Mouse (Mus musculus): ENCODE results near the gene Glra3.

Glra3 gene

DNA sequence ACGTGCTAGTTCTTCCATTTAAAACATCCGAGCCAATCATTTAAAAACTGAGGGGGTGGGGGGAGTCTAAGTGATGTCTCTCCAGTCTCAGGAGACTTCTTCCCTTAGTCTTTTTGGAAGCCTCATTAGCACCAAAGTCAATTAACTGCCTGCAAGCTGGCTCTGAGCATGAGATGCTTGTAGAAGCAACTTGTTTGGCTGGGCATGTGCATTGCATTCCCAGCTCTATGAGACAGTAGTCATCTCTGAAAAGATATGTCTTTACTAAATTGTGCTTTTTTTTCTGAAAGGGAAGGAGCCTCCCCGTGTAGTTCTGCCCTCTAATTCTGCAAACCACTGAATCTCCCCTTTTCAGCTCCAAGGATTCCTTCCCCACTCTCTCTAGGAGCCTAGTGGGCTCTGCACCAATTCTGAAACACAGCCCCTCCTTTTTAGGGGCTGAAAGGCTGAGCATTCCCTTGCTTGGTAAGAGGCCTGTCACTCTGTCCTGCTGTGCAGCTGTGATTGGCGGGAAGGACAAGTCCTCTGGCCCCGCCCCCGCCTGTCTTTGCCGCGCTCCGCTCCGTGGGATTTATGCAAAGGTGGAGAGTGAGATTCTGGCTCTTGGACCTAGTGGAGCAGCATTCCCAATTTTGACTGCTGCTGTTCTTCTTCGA, at the start of gene Glra3:
Gene Glra3 (plus strand): TSS at position 591 of the 656 bp plus-strand sequence.
- no peak for DNase-seq (ENCODE audit: low read depth, low spot score)

DNA sequence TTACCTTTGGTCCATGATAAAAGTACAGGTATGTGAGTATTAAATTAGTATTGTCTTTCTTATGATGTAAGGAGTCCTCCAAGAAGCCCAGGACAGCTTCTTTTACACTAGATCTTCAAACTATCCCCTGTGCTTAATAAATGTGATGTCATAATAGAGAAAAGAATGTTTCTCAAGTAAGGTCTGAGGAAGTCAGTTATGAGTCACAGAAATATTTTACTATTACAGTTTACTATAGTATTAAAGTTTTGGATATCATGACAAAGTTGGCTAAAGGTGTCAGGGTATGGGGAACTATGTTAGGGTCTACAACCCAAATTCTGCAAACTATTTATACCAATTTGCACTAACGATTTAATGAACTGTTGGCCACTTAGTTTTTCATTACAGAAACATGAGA, 33.4 kb upstream of the Glra3 start, which contains the start of gene Adam29:
Gene Adam29 (minus strand): TSS at position 101 of the 400 bp plus-strand sequence.
- no peak for DNase-seq (ENCODE audit: low read depth, low spot score)

DNA sequence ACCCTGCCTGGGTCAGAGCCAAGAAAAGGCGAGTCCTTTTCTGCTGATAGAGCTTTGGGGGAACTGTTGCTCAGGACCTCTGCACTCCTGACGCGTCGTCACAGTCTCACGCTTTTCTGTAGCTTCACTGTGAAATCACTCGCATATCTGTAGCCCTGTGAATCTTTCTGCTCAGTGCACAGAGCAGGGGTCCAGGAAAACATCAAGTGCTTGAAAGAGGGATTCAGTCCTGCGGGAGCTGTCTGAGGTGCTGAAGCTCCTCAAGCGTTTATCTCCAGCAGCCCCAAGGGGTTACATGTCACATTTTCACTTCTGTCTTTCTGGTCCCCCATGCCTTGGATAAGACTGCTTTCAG, 243 bp downstream of the Glra3 start:
- DNase-seq (ENCODE audit: low read depth, low spot score): no peak

DNA sequence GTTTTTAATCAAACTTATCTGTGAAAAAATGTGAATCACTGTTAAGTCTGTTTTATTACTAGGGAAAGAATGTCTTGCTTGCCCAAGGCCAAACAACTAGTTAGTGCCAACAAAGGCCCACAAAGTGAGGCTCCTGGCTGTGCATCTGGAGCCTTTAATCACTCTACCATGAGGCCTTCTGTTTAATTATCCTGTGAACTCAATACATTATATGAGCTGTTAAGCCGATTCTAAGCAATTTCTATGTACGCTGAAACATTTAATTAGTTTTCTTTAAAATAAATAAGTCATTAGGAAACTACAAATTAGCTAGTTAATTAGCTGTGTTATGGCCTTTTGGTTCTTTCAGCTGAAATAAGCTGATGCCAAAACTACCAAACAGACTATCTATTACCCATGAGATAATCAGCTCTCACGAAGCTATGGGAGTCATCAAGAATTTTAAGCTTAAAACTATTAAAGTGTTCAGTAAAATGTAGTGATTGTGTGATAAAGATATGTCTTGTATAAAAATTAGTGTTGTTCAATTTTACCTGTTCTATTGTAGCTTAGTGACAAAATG, 24.6 kb downstream of the Glra3 start:
- no peak for DNase-seq (ENCODE audit: low read depth, low spot score)

DNA sequence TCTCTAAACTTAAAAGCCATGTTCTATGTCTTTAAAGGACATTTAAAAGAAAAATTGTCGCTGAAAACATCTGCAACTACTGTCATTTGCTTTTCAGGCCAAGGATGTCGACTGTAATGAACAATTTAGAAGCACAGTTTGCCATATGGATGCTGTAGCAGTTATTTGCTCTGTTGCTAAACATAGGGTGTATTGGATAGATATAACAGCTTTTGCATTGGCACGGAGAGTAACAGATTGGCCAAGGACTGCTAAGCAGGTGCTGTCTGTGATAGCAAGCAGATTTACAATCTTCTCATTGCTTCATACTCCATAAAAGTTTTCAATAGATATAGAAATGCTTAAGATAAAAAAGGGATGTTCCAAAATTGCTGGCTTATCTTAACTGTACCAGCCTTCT, 57.6 kb downstream of the Glra3 start:
- DNase-seq (ENCODE audit: low read depth, low spot score): no peak

DNA sequence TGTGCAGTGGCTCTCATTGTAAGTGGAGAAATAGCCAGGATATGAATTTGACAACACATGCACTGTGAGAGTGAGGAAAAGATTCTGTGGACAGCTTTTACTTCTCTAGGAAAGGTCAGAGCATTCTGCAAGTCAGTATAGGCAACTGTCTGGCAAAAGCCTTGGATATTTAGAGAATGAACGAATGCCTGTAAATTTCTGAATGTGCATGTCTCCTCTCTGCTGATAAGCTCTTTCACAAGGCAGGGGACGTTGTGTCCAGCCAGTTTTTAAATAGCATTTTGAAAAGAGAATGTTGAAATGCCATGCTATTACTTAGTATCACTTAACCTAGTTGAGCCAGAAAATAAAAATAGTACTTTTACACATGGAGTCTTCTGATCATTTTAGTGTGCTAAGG, 114.1 kb downstream of the Glra3 start:
- DNase-seq (ENCODE audit: low read depth, low spot score): no peak

DNA sequence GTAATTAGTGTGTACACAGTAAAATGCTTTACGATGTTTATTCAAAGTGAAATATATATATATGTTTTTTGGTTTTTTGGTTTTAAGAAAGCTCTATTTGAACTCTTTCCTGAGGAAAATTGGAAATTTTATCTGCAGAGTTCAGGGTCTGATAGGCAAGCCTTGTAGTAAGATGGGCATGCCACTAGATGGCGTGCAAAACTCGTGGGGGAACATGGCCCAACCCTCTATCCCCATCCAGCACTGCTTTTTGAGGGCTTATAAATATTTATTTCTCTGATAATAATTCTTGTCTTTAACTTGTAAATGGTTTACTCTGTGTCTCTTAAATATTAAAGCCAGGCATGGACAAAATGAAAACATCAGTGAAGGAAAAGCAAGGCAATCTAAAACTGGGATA, 122.8 kb downstream of the Glra3 start:
- DNase-seq (ENCODE audit: low read depth, low spot score): no peak

DNA sequence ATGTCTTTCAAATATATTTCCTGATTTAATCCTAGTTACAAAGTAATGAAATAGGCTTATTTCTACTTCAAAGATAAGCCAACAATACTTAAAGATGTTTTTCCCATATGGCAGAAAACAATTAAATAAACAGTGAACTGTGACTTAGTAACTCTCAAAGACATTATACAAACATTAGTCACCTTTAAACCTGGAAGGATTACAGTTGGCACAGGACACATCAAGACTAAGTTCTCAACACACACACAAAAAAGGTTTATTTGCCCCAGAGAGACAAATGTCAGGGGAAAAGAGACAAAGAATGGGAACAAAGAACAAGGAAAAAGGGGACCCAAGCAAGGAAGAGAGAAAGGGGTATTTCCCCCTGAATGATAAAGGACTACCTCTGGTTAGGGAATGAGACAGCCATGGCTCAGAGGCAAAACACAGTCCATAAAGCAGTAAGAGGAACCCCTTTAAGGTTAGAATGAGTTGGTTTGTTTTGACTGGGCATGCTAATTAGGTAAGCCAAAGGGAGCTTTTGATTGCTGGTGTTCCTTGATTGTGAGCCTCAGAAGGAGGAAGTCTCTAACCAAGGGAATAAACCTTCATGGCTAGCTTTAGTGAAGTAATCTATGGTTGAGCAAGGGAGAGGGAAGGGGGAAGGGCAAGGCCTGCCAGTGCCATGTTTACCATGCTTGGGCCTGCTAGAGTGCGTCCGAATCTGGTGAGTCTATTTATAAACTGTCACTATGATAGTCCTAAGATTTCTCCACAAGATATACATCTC, 130.4 kb downstream of the Glra3 start:
- no peak for DNase-seq (ENCODE audit: low read depth, low spot score)

DNA sequence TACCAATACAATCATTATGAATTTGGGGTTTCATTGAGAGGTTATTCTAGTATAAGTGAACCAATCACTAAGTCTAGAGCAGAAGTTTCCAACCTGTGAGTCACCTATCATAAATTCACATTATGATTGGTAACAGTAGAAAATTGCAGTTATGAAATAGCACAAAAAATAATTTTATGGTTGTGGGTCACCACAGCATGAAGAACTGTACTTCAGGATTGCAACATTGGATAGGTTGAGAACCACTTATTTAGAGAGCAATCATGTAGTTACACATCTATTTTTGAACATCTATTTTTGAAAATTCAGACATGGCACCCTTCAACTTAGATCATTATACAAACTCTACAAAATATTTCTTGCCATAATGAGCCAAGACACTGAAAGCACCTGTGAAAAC, 143.4 kb downstream of the Glra3 start:
- DNase-seq (ENCODE audit: low read depth, low spot score): no peak

DNA sequence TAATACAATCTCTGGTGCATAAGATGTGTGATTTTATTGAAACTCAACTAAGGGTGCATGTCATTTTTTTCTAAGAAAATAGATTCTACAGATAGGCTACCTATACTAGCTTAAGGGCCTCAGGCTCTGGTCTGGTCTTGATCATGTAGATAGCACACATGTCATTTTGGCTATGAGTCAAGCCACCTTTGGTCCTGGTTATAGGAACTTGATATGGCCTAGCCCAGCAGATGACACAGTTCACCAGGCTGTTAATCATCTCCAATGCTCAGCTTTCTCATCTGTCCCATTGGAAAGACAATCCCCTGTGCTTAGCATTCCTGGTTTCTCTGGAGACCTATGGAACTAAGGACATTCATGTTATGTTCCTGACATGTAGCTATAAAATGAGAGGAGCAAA, 154.1 kb downstream of the Glra3 start:
- no peak for DNase-seq (ENCODE audit: low read depth, low spot score)

DNA sequence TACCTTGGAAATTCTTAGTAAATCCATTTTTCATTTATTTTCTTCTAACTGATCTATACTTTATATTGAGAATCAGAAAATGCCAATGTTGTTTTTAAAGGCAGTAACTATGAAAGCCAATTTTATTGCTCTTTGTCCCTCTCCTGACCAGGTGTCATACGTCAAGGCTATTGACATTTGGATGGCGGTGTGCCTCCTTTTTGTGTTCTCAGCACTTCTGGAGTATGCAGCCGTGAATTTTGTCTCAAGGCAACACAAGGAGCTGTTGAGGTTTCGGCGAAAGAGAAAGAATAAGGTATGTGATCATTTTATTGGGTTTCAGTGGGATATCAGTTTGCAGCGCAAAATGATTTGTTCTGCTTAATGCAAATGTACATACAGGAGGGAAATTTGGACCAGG, 170.0 kb downstream of the Glra3 start:
- DNase-seq (ENCODE audit: low read depth, low spot score): no peak

DNA sequence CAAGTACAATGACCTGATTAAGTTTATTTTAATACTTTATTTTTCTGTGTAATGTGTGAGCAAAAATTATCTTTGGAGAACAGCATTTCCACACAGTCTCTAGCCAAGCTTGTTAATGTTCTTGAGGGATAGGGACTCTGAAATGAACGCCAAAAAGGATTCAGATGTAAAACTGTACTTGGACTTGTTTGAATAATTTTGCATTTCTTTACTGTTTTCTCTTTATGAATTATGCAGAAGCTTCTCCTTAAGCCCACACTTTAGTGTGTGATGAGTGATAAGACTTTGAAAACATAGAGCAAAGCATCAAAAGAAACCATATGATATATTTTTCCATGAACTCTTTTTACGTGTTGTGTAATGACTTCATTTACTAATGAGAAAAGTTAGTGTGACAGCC, 189.1 kb downstream of the Glra3 start:
- no peak for DNase-seq (ENCODE audit: low read depth, low spot score)

DNA sequence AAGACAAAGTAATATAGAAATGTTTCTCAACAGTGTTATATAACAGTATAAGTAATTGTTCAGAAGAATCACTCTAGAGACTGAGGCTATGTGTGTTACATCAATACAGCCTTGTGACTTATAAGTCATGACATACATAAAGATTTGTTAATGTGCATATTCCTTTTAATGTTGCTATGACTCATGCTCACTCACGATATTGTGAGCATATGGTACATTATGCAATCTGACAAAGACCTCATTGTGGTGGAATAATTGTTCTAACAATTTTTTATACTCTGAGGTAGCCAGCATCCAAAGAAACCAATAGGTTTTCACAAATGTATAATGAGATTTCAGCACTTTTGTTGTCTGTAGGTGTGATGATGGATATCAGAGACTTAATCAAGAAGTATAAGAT, 210.4 kb downstream of the Glra3 start:
- DNase-seq (ENCODE audit: low read depth, low spot score): no peak

DNA sequence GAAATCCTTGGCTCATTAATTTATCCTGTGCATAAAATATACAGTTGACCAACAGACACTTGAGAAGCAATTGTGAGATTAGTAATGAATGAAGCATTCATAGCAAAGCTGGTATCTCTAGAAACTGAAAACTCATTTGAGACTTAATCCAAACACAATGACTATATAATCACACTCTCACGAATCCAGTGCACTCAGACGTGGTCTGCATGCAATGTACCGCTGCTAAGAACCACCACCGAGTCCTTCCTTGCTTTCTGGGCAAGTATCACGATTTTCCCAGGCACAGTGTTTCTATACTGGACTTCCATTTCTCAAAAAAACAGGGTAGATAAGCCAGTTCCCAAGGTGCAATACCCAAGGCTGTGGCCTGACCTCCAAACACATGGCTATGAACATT, 211.3 kb downstream of the Glra3 start:
- no peak for DNase-seq (ENCODE audit: low read depth, low spot score)

DNA sequence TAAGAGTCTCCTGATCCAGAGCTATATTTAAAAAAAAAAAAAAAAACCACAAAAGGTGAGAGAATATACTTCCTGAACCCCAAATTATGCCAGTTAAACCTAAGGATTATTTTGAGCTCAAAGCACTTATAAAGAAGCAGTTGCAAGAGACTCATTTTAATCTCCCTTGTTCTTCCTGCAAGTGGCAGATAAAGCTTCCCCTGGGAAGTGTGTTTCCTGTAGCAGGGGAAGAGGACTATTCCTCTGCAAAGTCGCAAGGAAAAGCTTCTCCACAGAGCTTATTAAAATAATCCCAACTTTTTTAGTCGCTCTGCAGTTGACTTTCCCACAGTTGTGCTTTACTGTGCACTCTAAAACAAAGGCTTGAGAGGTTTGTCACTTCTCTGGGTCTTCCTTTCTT, 218.7 kb downstream of the Glra3 start:
- no peak for DNase-seq (ENCODE audit: low read depth, low spot score)
